Mouse (Mus musculus) induced T-regulatory cell, adult 2 months (primary cell): ENCODE results near the gene Dclk2.

Source experiments
- DNase-seq: peaks from one replicate; pipeline ENCODE4 v3.0.0-alpha.2; 2012; ENCODE audit warnings: low read depth

Gene Dclk2

GRCm38 (mm10) chr3:86758727-86759126 is 161.9 kb downstream of the Dclk2 start:
- DNase-seq: peak; percentile 56

- no peak for DNase-seq
Observed at GRCm38 (mm10) chr3:86756548-86756947, 164.1 kb downstream of the Dclk2 start.

GRCm38 (mm10) chr3:86754595-86755557 is 165.8 kb downstream of the Dclk2 start:
- DNase-seq: no peak

GRCm38 (mm10) chr3:86754178-86754577 is 166.5 kb downstream of the Dclk2 start:
- no peak for DNase-seq

- DNase-seq: no peak
Observed at GRCm38 (mm10) chr3:86750652-86751051, 170.0 kb downstream of the Dclk2 start.

- no peak for DNase-seq
Observed at GRCm38 (mm10) chr3:86745769-86746512, 174.7 kb downstream of the Dclk2 start.

- DNase-seq: no peak
Observed at GRCm38 (mm10) chr3:86745348-86745747, 175.3 kb downstream of the Dclk2 start.

- no peak for DNase-seq
Observed at GRCm38 (mm10) chr3:86739745-86740144, 180.9 kb downstream of the Dclk2 start.

GRCm38 (mm10) chr3:86738831-86739230 is 181.8 kb downstream of the Dclk2 start:
- no peak for DNase-seq
